Mouse (Mus musculus): ENCODE measurements at regions not wholly inside any gene's neighbourhood (a gene's known extent, or its start where the extent isn't known, plus 50 kb on each side); places are given as distances from the start of the nearest gene placed in this dataset.

GRCm38 (mm10) chr10:45957686-45958085, 380.1 kb downstream of the Hace1 start:
- in situ Hi-C loops (cut with MboI, MseI) = no loop called here

DNA sequence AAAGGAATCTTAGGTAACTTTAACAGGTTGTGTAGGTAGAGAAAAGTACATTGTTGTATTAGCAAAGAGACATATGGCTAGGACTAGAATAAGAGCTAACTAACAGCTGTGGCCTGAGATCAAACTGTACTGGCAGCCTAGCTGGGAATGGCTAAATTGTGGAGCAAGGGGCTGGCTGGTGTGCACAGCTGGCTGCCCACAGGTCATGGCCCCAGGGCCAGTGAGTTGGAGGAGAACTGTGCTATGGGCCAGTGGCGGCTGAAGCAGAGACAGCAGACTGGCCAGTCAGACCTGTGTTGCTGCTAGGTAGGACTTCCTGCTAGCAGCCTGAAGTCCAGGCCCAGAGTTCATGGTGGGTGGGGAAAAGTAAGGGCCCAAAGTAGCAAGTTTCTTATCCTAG, 394.6 kb downstream of the Hace1 start:
- in situ Hi-C loops (cut with MboI, MseI) = no loop called here

GRCm38 (mm10) chr10:45982731-45983274, 405.2 kb downstream of the Hace1 start:
- in situ Hi-C loops (cut with MboI, MseI) = no loop called here

DNA sequence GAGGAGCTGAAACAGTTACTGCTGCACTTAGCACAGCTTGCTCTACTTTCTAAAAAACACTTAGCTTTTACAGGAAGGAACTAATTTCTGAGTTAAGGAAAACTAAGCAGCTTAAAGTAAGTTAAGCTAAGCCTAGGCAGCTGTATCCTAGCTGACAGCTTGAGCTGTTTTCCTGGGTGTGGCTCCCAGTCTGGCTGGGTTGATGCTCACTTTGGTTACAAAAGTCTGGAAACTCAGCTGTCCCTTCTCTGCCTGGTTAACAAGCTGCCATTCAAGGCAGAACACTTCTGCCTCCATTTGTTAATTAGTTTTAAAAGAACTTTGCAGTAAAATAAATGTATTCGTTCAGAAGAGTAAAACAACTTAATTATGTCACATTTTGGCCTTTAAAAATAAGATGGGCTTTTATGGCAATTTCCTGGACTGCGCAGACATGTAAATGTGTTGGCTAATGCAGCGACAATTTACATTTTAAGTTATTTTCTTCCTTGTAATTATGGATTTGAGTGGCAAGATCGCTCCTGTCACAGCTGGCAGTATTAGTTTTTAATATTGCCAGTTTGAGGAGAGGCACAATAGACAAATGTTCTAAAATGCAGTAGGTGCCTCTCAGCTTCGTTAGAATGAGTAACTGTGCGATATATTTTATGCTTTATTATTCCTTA, 406.2 kb downstream of the Hace1 start:
- in situ Hi-C loops (cut with MboI, MseI) = no loop called here

DNA sequence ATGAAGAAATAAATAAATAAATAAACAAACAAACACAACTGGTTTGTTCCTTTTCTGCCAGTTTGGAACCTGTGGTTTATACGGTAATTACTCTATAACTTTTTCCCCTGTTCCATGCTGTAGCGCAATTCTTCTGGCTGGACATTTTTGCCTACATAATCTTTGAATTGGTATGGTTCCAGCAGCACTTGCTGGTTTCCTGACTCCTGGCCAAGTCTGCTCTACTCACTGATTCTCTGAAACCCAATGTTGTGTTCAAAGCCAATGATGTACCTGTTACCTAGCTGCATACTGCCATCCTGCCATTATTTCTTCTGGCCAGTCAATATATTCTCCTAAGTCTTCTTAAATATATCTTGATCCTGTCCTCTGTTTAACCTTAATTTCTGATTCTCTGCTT, 408.7 kb downstream of the Hace1 start:
- in situ Hi-C loops (cut with MboI, MseI) = no loop called here

DNA sequence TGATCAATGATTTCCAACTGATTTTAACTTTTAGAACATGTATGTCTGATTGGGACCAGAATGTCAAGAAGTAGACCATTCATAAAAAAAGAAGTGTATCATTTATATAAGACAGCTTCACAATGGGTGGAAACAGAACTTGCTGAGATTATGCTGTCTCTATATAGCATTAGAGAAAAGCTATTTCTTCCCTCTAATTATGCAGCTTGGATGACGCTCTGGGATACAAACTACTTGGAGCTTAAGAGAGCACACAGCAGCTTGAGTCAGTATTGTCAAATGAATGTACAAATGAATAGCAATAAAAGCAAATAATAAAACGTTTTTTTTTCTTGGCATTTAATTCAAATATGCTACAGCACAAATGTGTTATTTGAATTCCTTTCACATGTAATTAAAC, 428.7 kb downstream of the Hace1 start:
- in situ Hi-C loops (cut with MboI, MseI) = no loop called here

- in situ Hi-C loops (cut with MboI, MseI) = no loop called here
These were observed 434.4 kb downstream of the Hace1 start for GRCm38 (mm10) chr10:46011916-46012596.

GRCm38 (mm10) chr10:46012599-46012998, 435.0 kb downstream of the Hace1 start:
- in situ Hi-C loops (cut with MboI, MseI) = no loop called here

GRCm38 (mm10) chr10:46016295-46016694, 438.7 kb downstream of the Hace1 start:
- in situ Hi-C loops (cut with MboI, MseI) = no loop called here

- in situ Hi-C loops (cut with MboI, MseI) = no loop called here
These were observed 468.0 kb downstream of the Hace1 start for GRCm38 (mm10) chr10:46045474-46046093.

GRCm38 (mm10) chr10:46046094-46046749, 468.6 kb downstream of the Hace1 start:
- in situ Hi-C loops (cut with MboI, MseI) = no loop called here

DNA sequence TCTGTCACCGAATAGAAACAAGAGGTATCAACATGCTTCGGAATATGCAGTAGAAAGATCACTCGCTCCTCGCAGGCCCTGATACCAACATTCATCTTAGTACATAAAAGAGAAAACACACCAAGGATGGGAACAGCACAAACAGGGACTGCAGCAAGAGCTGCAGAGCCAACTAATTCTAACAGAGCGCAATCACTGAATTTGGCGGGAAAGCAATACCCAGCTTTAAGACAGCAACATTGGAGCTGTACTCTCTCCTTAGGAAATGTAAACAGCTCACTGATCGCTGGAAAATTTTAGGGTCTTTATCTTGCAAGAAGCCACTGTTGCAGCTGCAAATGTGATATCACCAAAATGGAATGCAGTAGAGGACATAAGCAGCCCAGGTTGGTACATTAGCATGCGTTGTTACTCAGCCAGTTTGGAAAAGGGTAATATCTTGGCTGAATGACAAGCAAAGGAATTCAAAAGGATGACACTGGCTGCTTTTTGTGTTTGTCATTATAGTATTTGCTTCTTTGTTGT, 469.3 kb downstream of the Hace1 start:
- in situ Hi-C loops (cut with MboI, MseI) = no loop called here

DNA sequence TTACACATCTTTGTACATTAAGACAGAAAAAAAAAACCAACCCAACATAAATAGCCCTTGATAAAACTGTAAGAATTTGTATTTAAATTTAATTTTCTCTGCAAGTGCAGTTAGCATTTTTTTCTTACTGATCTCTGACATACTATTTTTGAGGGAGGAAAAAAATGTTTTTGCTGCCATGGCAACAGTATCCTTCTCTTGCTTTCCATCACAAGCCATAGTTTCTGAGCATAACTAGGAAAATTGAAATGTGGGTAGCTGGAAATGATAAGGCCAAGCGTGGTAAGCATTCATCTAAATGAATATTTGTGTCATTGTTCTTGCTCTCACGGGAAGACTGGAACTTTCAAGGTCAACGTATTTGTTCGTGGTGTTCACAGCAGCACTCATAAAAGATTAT, 470.0 kb downstream of the Hace1 start:
- in situ Hi-C loops (cut with MboI, MseI) = no loop called here

GRCm38 (mm10) chr10:46057362-46058198, 480.0 kb downstream of the Hace1 start:
- in situ Hi-C loops (cut with MboI, MseI) = no loop called here

DNA sequence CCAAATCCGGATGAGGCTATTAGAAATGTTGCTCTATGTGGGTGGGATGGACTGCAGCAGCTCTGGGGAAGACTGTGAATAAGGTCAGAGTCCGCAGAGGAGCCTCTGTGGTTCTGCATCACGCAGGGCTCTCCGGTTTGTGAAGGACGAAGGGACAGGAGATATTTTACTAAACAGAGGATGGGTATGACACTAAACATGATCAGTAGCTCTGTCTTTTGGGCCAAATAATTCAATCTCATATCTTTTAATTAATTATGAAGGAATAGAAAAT, 480.5 kb downstream of the Hace1 start:
- in situ Hi-C loops (cut with MboI, MseI) = no loop called here

DNA sequence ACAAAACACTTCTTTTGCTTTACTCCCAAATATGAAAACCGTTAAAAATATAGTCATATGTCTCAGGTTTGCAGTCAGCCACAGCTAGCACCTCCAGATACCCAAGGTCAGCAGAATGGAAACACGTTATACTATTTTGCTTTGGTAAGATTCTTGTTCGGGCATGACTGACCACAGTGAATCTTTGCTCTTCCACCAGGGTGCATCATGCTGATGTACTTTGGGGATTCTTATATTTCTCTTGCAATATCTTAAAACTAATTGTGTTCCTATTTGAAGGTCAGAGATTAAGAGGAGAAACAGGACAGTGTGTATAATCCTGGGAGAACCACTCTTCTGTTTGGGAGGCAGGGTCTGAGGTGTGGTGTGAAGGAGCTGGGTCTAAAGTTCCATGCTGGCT, 481.7 kb downstream of the Hace1 start:
- in situ Hi-C loops (cut with MboI, MseI) = no loop called here

DNA sequence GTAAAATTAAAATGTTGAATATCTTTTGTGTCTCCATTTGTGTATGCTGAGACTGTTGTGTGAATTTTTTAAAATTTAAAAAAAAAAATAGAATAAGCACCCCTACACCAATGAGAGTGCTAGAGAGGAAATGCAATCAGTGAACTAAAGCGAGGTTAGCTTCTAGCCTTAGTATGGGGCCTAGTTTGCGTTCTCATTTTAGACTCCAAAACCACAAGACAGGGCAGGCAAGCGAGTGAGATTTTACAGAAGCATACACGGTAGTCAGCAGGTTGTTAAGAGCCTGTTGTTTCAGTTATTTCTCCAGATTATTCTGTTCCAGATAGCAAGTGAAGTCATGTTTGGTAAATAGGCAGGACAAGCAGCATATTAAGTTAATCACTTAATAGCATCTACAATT, 486.2 kb downstream of the Hace1 start:
- in situ Hi-C loops (cut with MboI, MseI) = no loop called here

DNA sequence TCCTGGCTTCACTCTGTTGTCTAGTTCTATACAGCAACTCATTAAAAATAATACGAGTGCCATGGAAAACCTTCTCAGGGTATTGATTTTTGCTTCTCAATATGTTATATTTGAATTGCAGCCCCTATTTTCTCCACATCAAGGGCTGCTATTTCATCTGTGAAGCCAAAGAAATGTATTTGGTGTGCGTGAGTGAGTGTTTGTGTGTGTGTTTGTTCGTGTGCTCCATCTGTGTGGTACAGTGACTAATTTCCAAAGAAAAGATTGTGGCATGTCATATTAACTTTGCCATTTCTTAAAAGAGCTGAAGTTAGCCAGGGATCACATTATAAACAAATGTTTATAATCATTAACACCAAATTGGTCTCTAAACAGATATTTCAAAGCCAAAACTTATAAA, 493.1 kb downstream of the Hace1 start:
- in situ Hi-C loops (cut with MboI, MseI) = no loop called here

- in situ Hi-C loops (cut with MboI, MseI) = no loop called here
These were observed 493.6 kb downstream of the Hace1 start for GRCm38 (mm10) chr10:46071220-46071619.

- in situ Hi-C loops (cut with MboI, MseI) = no loop called here
These were observed 494.4 kb downstream of the Hace1 start for GRCm38 (mm10) chr10:46071810-46072549.
